Mouse (Mus musculus): ENCODE data around the gene Zbtb38.

- TF ChIP-seq CTCF (IDR thresholded peaks at IDR 0.05; ENCODE audit: control insufficient read depth, insufficient read depth, low read length), result no peak
- no peak for TF ChIP-seq POLR2A (IDR thresholded peaks at IDR 0.05; ENCODE audit: borderline replicate concordance, control insufficient read depth, low read depth, low read length)
Measured at GRCm38 (mm10) chr9:96635899-96636298, 116.7 kb downstream of the Zbtb38 start.
